Mouse (Mus musculus) embryo, embryonic 10.5 days (tissue): Measurements from ENCODE around the gene Gnb2.

ENCODE experiments used
- DNase-seq: peaks from one replicate; pipeline ENCODE4 v3.0.0-alpha.2; 2015; ENCODE audit warnings: low spot score

Gnb2 gene

GRCm38 (mm10) chr5:137519691-137520550 is 13.4 kb downstream of the Gnb2 start:
- no peak for DNase-seq

- peak; percentile 45 for DNase-seq
Measured at GRCm38 (mm10) chr5:137518436-137518835, 14.9 kb downstream of the Gnb2 start, which contains the start of gene Gigyf1. TSS of gene Gigyf1 (plus strand) at chr5:137518548.

- no peak for DNase-seq
Measured at GRCm38 (mm10) chr5:137514811-137515210, 18.5 kb downstream of the Gnb2 start.

GRCm38 (mm10) chr5:137513951-137514721 is 19.2 kb downstream of the Gnb2 start:
- no peak for DNase-seq

- DNase-seq = peak; percentile 81
Measured at GRCm38 (mm10) chr5:137512847-137513794, 20.2 kb downstream of the Gnb2 start.

GRCm38 (mm10) chr5:137511706-137512105 is 21.6 kb downstream of the Gnb2 start:
- no peak for DNase-seq

GRCm38 (mm10) chr5:137510573-137511390 is 22.5 kb downstream of the Gnb2 start:
- no peak for DNase-seq

- peak; percentile 77 for DNase-seq
Measured at GRCm38 (mm10) chr5:137510014-137510501, 23.3 kb downstream of the Gnb2 start.

GRCm38 (mm10) chr5:137504041-137504440 is 29.3 kb downstream of the Gnb2 start:
- no peak for DNase-seq

- peak; percentile 92 for DNase-seq
Measured at GRCm38 (mm10) chr5:137502667-137503110, 30.6 kb downstream of the Gnb2 start.

- peak; percentile 100 for DNase-seq
Measured at GRCm38 (mm10) chr5:137501709-137502666, 31.3 kb downstream of the Gnb2 start, which contains the start of gene Pop7. TSS of gene Pop7 (minus strand) at chr5:137502518.

GRCm38 (mm10) chr5:137500186-137500585 is 33.1 kb downstream of the Gnb2 start:
- DNase-seq = no peak

- DNase-seq = no peak
Measured at GRCm38 (mm10) chr5:137493831-137494230, 39.5 kb downstream of the Gnb2 start.

- no peak for DNase-seq
Measured at GRCm38 (mm10) chr5:137491559-137491958, 41.8 kb downstream of the Gnb2 start.

- DNase-seq = peak; percentile 42
Measured at GRCm38 (mm10) chr5:137487616-137488015, 45.7 kb downstream of the Gnb2 start.

- DNase-seq = no peak
Measured at GRCm38 (mm10) chr5:137485851-137486155, 47.5 kb downstream of the Gnb2 start.

- peak; percentile 53 for DNase-seq
Measured at GRCm38 (mm10) chr5:137485071-137485850, 48.0 kb downstream of the Gnb2 start.

- DNase-seq = peak; percentile 73
Measured at GRCm38 (mm10) chr5:137481897-137482296, 51.4 kb downstream of the Gnb2 start.

- DNase-seq = peak; percentile 95
Measured at GRCm38 (mm10) chr5:137481138-137481537, 52.2 kb downstream of the Gnb2 start.
